ENCODE assay signal across 11 mouse cellular contexts in the genomic region with DNA sequence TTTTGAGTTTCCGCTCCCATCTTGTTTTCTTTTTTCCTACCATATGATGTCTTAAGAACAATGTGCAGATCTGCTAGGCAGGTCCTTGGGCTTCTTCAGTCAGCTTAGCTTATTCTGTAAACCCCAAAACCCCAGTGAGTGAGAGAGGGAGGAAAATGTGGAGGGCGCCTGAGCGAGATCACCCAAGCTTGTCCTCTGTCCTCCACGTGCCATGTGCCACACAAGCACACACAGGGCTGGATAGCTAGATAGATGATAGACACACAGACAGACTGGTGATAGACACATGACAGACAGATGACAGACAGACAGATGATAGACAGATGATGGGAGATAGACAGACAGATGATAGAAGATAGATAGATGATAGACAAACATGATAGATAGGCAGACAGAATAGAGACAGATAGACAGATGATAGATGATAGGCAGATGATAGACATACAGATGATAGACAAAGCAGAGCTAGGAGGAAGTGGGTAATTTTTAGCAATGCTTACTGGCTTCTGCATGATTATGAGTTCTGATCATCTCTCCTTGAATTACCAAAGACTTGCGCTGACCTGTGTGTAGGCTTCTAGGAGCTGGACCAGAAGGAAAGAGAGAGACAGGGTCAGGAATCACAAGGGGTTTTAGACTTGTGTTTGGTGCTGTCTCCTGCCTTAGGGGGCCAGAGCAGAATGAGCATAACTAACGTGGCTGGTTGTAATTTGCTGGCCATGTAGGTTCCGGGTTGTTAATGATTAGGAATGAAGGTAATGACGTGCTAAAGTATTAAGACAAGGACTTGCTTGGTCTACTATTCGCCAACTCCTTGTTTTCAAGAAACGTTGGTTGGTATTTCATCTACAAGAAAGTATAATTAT. TPM values are rescaled to one million over a fixed set of nuclear protein-coding genes. Genes with fewer than 3 reads are reported as not detected.
DNase-seq lines count a peak whose midpoint lies in the region; ATAC-seq lines count a peak whose summit lies in the region.
"Had no signal": no experiment of that assay in that cellular context is flagged by ENCODE, and none has a peak within 500 bp of the region (broad histone marks: within the 10 kb centered on the region; RNA-seq: fewer than 3 reads in every experiment).

No protein-coding gene starts in this region.

- peak overlapping the region; percentile 69 for H3K27ac ChIP-seq in forebrain, embryonic 10.5 days
- H3K27ac ChIP-seq in forebrain, embryonic 11.5 days (ENCODE audit: low read depth, low read length): no peak overlapping the region

- peaks cover 21% of the 10 kb centered on the region for H3K36me3 ChIP-seq in forebrain, embryonic 10.5 days (replicated peaks)
- H3K36me3 ChIP-seq in forebrain, embryonic 11.5 days (ENCODE audit: control insufficient read depth, insufficient read depth, low read length): no peaks in the 10 kb centered on the region
- H3K36me3 ChIP-seq: hindbrain, embryonic 15.5 days had no signal

- H3K4me2 ChIP-seq in forebrain, embryonic 11.5 days (ENCODE audit: low read depth, low read length, severe bottlenecking): no peak overlapping the region
- H3K4me2 ChIP-seq: hindbrain, embryonic 15.5 days had no signal

- no peak overlapping the region for H3K4me3 ChIP-seq in forebrain, embryonic 10.5 days
- no peak overlapping the region for H3K4me3 ChIP-seq in forebrain, embryonic 11.5 days (ENCODE audit: low read depth, low read length)
- H3K4me3 ChIP-seq: hindbrain, embryonic 15.5 days had no signal

- no peak for ATAC-seq in forebrain, embryonic 11.5 days (replicated peaks; ENCODE audit: low FRiP score)
- ATAC-seq in inflammation-experienced regulatory T-cells, adult 6 months: peak; percentile 61

- WGBS in forebrain, embryonic 10.5 days: 38% methylated on average over 10 of the region's 10 CpGs
- WGBS in forebrain, embryonic 11.5 days: 39% methylated on average over 10 of the region's 10 CpGs

- no peaks in the 10 kb centered on the region for H3K27me3 ChIP-seq in forebrain, embryonic 10.5 days (ENCODE audit: poor library complexity, severe bottlenecking)
- no peaks in the 10 kb centered on the region for H3K27me3 ChIP-seq in forebrain, embryonic 11.5 days (ENCODE audit: control insufficient read depth, insufficient read depth, low read length)
- H3K27me3 ChIP-seq: hindbrain, embryonic 15.5 days had no signal

- peaks cover 65% of the 10 kb centered on the region for H3K4me1 ChIP-seq in forebrain, embryonic 10.5 days
- peaks cover 11% of the 10 kb centered on the region; the same call in 1 of the 2 replicates for H3K4me1 ChIP-seq in forebrain, embryonic 11.5 days (replicated peaks; ENCODE audit: control insufficient read depth, insufficient read depth, low read length)

- no peak for DNase-seq in forebrain, embryonic 10.5 days (ENCODE audit: extremely low spot score, low spot score)
- DNase-seq in forebrain, embryonic 11.5 days (ENCODE audit: low spot score): no peak
- peak; percentile 64 for DNase-seq in kidney, adult 9 months
- no peak for DNase-seq in kidney, adult 8-10 months
- DNase-seq in CD4-positive, CD25-positive, alpha-beta regulatory T cell, adult 2 months (ENCODE audit: low read depth, low spot score): peak; percentile 35
- DNase-seq in right cerebral cortex, postnatal 36 days (ENCODE audit: low spot score in 2 of 2): no peak
- DNase-seq in right cerebral cortex, postnatal 25 days: no peak
- DNase-seq: cerebellum, adult 8-10 months; layer of hippocampus, adult 9-11 months had no signal

- H3K9me3 ChIP-seq in forebrain, embryonic 10.5 days: no peaks in the 10 kb centered on the region
- no peaks in the 10 kb centered on the region for H3K9me3 ChIP-seq in forebrain, embryonic 11.5 days (ENCODE audit: control insufficient read depth, low read length)
- H3K9me3 ChIP-seq: hindbrain, embryonic 15.5 days had no signal

- no peak overlapping the region for H3K9ac ChIP-seq in forebrain, embryonic 11.5 days (ENCODE audit: low read length)
- H3K9ac ChIP-seq: hindbrain, embryonic 15.5 days had no signal

RNA-seq across cellular contexts. Expression of gene Sh3rf1, which starts 58.9 kb away (rescaled TPM):
- polyA plus RNA-seq in forebrain, embryonic 10.5 days (2016; fragmentation: Nextera tagmentation; extraction: Ambion mirVana): 18.1 and 18.2 TPM in 2 replicates
- polyA plus RNA-seq in forebrain, embryonic 11.5 days (2014; fragmentation: Nextera tagmentation; extraction: Ambion mirVana): 28.1 and 28.8 TPM in 2 replicates
- 1 to 10 TPM; 6.4 to 9.2 (median 6.4) TPM for polyA plus RNA-seq in inflammation-experienced regulatory T-cells, adult 6 months (2017; shearing (Covaris generic))

Comparison
In these comparisons a context has a peak if more than half of its experiments do, and no peak if none do; other contexts are left out.
1. DNase-seq: peak in kidney, adult 9 months (single experiment) and CD4-positive, CD25-positive, alpha-beta regulatory T cell, adult 2 months (single experiment); none in forebrain, embryonic 10.5 days (single experiment), forebrain, embryonic 11.5 days (single experiment), kidney, adult 8-10 months (0 of 2), right cerebral cortex, postnatal 36 days (0 of 2) and right cerebral cortex, postnatal 25 days (single experiment).